Mouse (Mus musculus): ENCODE results near the gene Tmem132a. TPM values are rescaled to one million over a fixed set of nuclear protein-coding genes. Genes with fewer than 3 reads are reported as not detected.

The Tmem132a gene
- 2.0 and 2.1 TPM in 2 replicates for polyA plus RNA-seq (2015; fragmentation: Nextera tagmentation; extraction: Ambion mirVana)

GRCm38 (mm10) chr19:10869886-10870527 is at the start of gene Tmem132a:
Gene Tmem132a (minus strand): TSS chr19:10869940.
- Histone ChIP-seq H3K27me3 (ENCODE audit: insufficient read depth, low read length) (peaks cover 21% of the 10 kb centered on the region), H3K36me3 (replicated peaks; ENCODE audit: insufficient read depth, low read length) (peaks cover 14% of the 10 kb centered on the region), H3K9me3 (ENCODE audit: low read length) (no peaks in the 10 kb centered on the region), H3K4me2 (ENCODE audit: low read depth, low read length) (peak within 1 kb of the TSS; percentile 66), H3K4me1 (ENCODE audit: insufficient read depth) (peaks cover 11% of the 10 kb centered on the region; the same call in 1 of the 2 replicates), H3K27ac (ENCODE audit: low read depth) (no peak within 1 kb of the TSS), H3K9ac (replicated peaks) (peak within 1 kb of the TSS; percentile 23; the same call in 1 of the 2 replicates), H3K4me3 (ENCODE audit: low read depth, low read length) (peak within 1 kb of the TSS; percentile 45)
- no peak for TF ChIP-seq EP300 (IDR thresholded peaks at IDR 0.05; ENCODE audit: low read depth)
- TF ChIP-seq CTCF (IDR thresholded peaks at IDR 0.05; ENCODE audit: low read depth): no peak
- DNase-seq: no peak
- ATAC-seq: no peak
- WGBS (ENCODE audit: insufficient replicate concordance): 13% methylated on average over 8 of the region's 8 CpGs

- H3K9me3 ChIP-seq (ENCODE audit: low read length): no peaks in the 10 kb centered on the region
- 78% methylated on average over 10 of the region's 10 CpGs for WGBS (ENCODE audit: insufficient replicate concordance)
- no peak overlapping the region for H3K4me2 ChIP-seq (ENCODE audit: low read depth, low read length)
- ATAC-seq: no peak
- H3K27me3 ChIP-seq (ENCODE audit: insufficient read depth, low read length): no peaks in the 10 kb centered on the region
- TF ChIP-seq CTCF (IDR thresholded peaks at IDR 0.05; ENCODE audit: low read depth) (no peak), EP300 (IDR thresholded peaks at IDR 0.05; ENCODE audit: low read depth) (no peak)
- H3K4me3 ChIP-seq (ENCODE audit: low read depth, low read length): no peak overlapping the region
- H3K9ac ChIP-seq (replicated peaks): no peak overlapping the region
- no peak overlapping the region for H3K27ac ChIP-seq (ENCODE audit: low read depth)
- DNase-seq: no peak
- H3K4me1 ChIP-seq (ENCODE audit: insufficient read depth): no peaks in the 10 kb centered on the region
- no peaks in the 10 kb centered on the region for H3K36me3 ChIP-seq (replicated peaks; ENCODE audit: insufficient read depth, low read length)
These were observed 48.7 kb upstream of the Tmem132a start for GRCm38 (mm10) chr19:10918321-10918991.

- H3K9me3 ChIP-seq (ENCODE audit: low read length): no peaks in the 10 kb centered on the region
- H3K27me3 ChIP-seq (ENCODE audit: insufficient read depth, low read length): no peaks in the 10 kb centered on the region
- no peaks in the 10 kb centered on the region for H3K36me3 ChIP-seq (replicated peaks; ENCODE audit: insufficient read depth, low read length)
- no peaks in the 10 kb centered on the region for H3K4me1 ChIP-seq (ENCODE audit: insufficient read depth)
- H3K4me3 ChIP-seq (ENCODE audit: low read depth, low read length): no peak overlapping the region
- H3K27ac ChIP-seq (ENCODE audit: low read depth): no peak overlapping the region
- ATAC-seq (no peak), DNase-seq (no peak)
- H3K9ac ChIP-seq (replicated peaks): no peak overlapping the region
- TF ChIP-seq EP300 (IDR thresholded peaks at IDR 0.05; ENCODE audit: low read depth) (no peak), CTCF (IDR thresholded peaks at IDR 0.05; ENCODE audit: low read depth) (no peak)
- no peak overlapping the region for H3K4me2 ChIP-seq (ENCODE audit: low read depth, low read length)
- 48% methylated on average over 5 of the region's 5 CpGs for WGBS (ENCODE audit: insufficient replicate concordance)
These were observed 46.8 kb upstream of the Tmem132a start for GRCm38 (mm10) chr19:10916506-10916905.

GRCm38 (mm10) chr19:10914870-10915269 is 45.1 kb upstream of the Tmem132a start:
- H3K4me1 ChIP-seq (ENCODE audit: insufficient read depth): no peaks in the 10 kb centered on the region
- ATAC-seq (no peak), DNase-seq (no peak)
- H3K36me3 ChIP-seq (replicated peaks; ENCODE audit: insufficient read depth, low read length): no peaks in the 10 kb centered on the region
- TF ChIP-seq CTCF (IDR thresholded peaks at IDR 0.05; ENCODE audit: low read depth) (no peak), EP300 (IDR thresholded peaks at IDR 0.05; ENCODE audit: low read depth) (no peak)
- WGBS (ENCODE audit: insufficient replicate concordance): 38% methylated on average over 2 of the region's 2 CpGs
- no peaks in the 10 kb centered on the region for H3K9me3 ChIP-seq (ENCODE audit: low read length)
- no peaks in the 10 kb centered on the region for H3K27me3 ChIP-seq (ENCODE audit: insufficient read depth, low read length)
- H3K27ac ChIP-seq (ENCODE audit: low read depth): no peak overlapping the region
- H3K4me3 ChIP-seq (ENCODE audit: low read depth, low read length): no peak overlapping the region
- no peak overlapping the region for H3K9ac ChIP-seq (replicated peaks)
- no peak overlapping the region for H3K4me2 ChIP-seq (ENCODE audit: low read depth, low read length)

GRCm38 (mm10) chr19:10914291-10914690 is 44.6 kb upstream of the Tmem132a start:
- Histone ChIP-seq H3K9ac (replicated peaks) (no peak overlapping the region), H3K9me3 (ENCODE audit: low read length) (no peaks in the 10 kb centered on the region), H3K27me3 (ENCODE audit: insufficient read depth, low read length) (no peaks in the 10 kb centered on the region), H3K27ac (ENCODE audit: low read depth) (no peak overlapping the region), H3K4me3 (ENCODE audit: low read depth, low read length) (no peak overlapping the region), H3K4me2 (ENCODE audit: low read depth, low read length) (no peak overlapping the region), H3K36me3 (replicated peaks; ENCODE audit: insufficient read depth, low read length) (no peaks in the 10 kb centered on the region), H3K4me1 (ENCODE audit: insufficient read depth) (no peaks in the 10 kb centered on the region)
- WGBS (ENCODE audit: insufficient replicate concordance): 28% methylated on average over 7 of the region's 7 CpGs
- TF ChIP-seq EP300 (IDR thresholded peaks at IDR 0.05; ENCODE audit: low read depth): no peak
- TF ChIP-seq CTCF (IDR thresholded peaks at IDR 0.05; ENCODE audit: low read depth): no peak
- DNase-seq (no peak), ATAC-seq (no peak)

GRCm38 (mm10) chr19:10909087-10909721 is 39.5 kb upstream of the Tmem132a start:
- H3K36me3 ChIP-seq (replicated peaks; ENCODE audit: insufficient read depth, low read length): peaks cover 19% of the 10 kb centered on the region
- H3K9me3 ChIP-seq (ENCODE audit: low read length): no peaks in the 10 kb centered on the region
- ATAC-seq: no peak
- no peak overlapping the region for H3K27ac ChIP-seq (ENCODE audit: low read depth)
- H3K9ac ChIP-seq (replicated peaks): no peak overlapping the region
- no peak for DNase-seq
- no peak for TF ChIP-seq EP300 (IDR thresholded peaks at IDR 0.05; ENCODE audit: low read depth)
- TF ChIP-seq CTCF (IDR thresholded peaks at IDR 0.05; ENCODE audit: low read depth): no peak
- H3K4me2 ChIP-seq (ENCODE audit: low read depth, low read length): no peak overlapping the region
- WGBS (ENCODE audit: insufficient replicate concordance): 71% methylated on average over 6 of the region's 6 CpGs
- no peaks in the 10 kb centered on the region; the same call in 1 of the 2 replicates for H3K4me1 ChIP-seq (ENCODE audit: insufficient read depth)
- no peak overlapping the region for H3K4me3 ChIP-seq (ENCODE audit: low read depth, low read length)
- no peaks in the 10 kb centered on the region for H3K27me3 ChIP-seq (ENCODE audit: insufficient read depth, low read length)

All from liver, postnatal 0 days (tissue).